ENCODE assay signal across 19 mouse cellular contexts in the genomic region with DNA sequence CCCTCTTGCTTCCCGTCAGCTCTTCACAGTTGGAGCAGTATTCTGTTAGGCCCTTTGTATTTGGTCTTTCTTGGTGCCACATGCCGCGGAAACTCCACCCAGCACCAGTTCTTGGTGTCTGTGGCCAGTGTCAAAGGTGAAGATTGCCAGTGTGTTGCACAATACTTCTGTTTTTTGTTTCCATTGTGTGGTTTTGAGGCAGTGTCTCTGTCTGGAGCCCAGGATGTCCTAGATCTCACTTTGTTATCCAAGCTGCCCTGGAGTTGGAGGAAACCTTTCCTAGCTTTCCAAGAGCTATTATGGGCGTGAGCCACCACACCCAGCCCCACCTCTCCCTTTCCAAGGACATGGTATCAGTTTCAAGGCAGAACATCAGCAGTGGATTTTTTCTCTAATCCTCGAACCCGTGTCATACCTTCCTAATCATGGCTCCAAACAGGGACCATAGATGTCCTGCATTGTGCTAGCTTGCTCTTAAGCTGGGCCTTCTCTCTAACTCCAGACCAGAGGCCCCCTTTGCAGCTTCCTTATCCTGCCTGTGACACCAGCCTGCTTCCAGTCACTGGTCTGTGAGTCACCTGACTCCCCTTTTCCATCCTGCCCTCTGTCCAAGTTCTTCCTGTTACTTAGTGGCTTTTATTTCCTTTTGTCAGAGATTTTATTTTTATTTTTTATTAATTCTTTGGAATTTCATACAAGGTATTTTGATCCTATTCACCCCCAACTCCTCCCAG. TPM values are rescaled to one million over a fixed set of nuclear protein-coding genes. Genes with fewer than 3 reads are reported as not detected.
DNase-seq lines count a peak whose midpoint lies in the region; ATAC-seq and TF ChIP-seq lines count a peak whose summit lies in the region.
"Had no signal": no experiment of that assay in that cellular context is flagged by ENCODE, and none has a peak within 500 bp of the region (broad histone marks: within the 10 kb centered on the region; RNA-seq: fewer than 3 reads in every experiment).

No protein-coding gene starts in this region.

- no peak overlapping the region for H3K4me3 ChIP-seq in lung, postnatal 0 days (ENCODE audit: low read depth, low read length)
- H3K4me3 ChIP-seq in midbrain, embryonic 15.5 days: no peak overlapping the region
- H3K4me3 ChIP-seq: erythroblast, embryonic 14.5 days; heart, embryonic 12.5 days; lung, embryonic 15.5 days; neural tube, embryonic 15.5 days had no signal

- no peaks in the 10 kb centered on the region for H3K36me3 ChIP-seq in lung, postnatal 0 days (ENCODE audit: insufficient read depth, low read length)
- no peaks in the 10 kb centered on the region for H3K36me3 ChIP-seq in midbrain, embryonic 15.5 days (replicated peaks)
- H3K36me3 ChIP-seq: lung, embryonic 15.5 days had no signal

- peak overlapping the region; percentile 5; the same call in 1 of the 2 replicates for H3K27ac ChIP-seq in lung, postnatal 0 days (ENCODE audit: low read length)
- H3K27ac ChIP-seq in midbrain, embryonic 15.5 days: no peak overlapping the region
- H3K27ac ChIP-seq: lung, embryonic 15.5 days; neural tube, embryonic 15.5 days had no signal

- no peak for TF ChIP-seq CTCF in lung, postnatal 0 days (IDR thresholded peaks at IDR 0.05)

- no peak overlapping the region for H3K9ac ChIP-seq in lung, postnatal 0 days (replicated peaks; ENCODE audit: low read depth)
- H3K9ac ChIP-seq in midbrain, embryonic 15.5 days: no peak overlapping the region
- H3K9ac ChIP-seq: heart, embryonic 12.5 days; lung, embryonic 15.5 days; neural tube, embryonic 15.5 days had no signal

- DNase-seq in lung, postnatal 0 days (ENCODE audit: low spot score): no peak
- DNase-seq in lung, postnatal 25 days (ENCODE audit: low spot score): no peak
- peak; percentile 44 for DNase-seq in Muller cell, postnatal 12 days (ENCODE audit: inconsistent ontology term)
- no peak for DNase-seq in T-cell, adult 2 months (ENCODE audit: low spot score)
- no peak for DNase-seq in urinary bladder, postnatal 4 days (ENCODE audit: low spot score in 2 of 2)
- DNase-seq: cerebellum, adult 9-10 months; gastrocnemius, postnatal 14 days; kidney, adult 2 months; kidney, postnatal 36 days; layer of hippocampus, postnatal 36 days; right cerebral cortex, adult 18-20 months had no signal

- ATAC-seq in lung, postnatal 0 days: no peak
- peak; percentile 27 to 85; a peak in 3 of 4 replicates for ATAC-seq in hematopoietic stem cell, adult 5-6 weeks (replicated peaks in 1 of 2; ENCODE audit: insufficient read depth in 1 of 2, low FRiP score in 2 of 2, low TSS enrichment in 1 of 2, low read depth in 1 of 2, poor library complexity in 2 of 2, severe bottlenecking in 2 of 2)
- no peak for ATAC-seq in midbrain, embryonic 15.5 days (replicated peaks)
- ATAC-seq: activated CD4-positive, CD25-positive, alpha-beta regulatory T cell, adult 4 months; forebrain, embryonic 16.5 days had no signal

- no peaks in the 10 kb centered on the region for H3K9me3 ChIP-seq in lung, postnatal 0 days (ENCODE audit: low read length)
- no peaks in the 10 kb centered on the region; the same call in 1 of the 2 replicates for H3K9me3 ChIP-seq in midbrain, embryonic 15.5 days
- H3K9me3 ChIP-seq: heart, embryonic 12.5 days; lung, embryonic 15.5 days; neural tube, embryonic 15.5 days had no signal

- H3K27me3 ChIP-seq in lung, postnatal 0 days (replicated peaks; ENCODE audit: insufficient read depth, low read length): no peaks in the 10 kb centered on the region
- no peaks in the 10 kb centered on the region for H3K27me3 ChIP-seq in midbrain, embryonic 15.5 days (replicated peaks)
- H3K27me3 ChIP-seq: heart, embryonic 12.5 days; lung, embryonic 15.5 days; neural tube, embryonic 15.5 days had no signal

- 83% methylated on average over 6 of the region's 6 CpGs for WGBS in lung, postnatal 0 days
- WGBS in midbrain, embryonic 15.5 days: 78% methylated on average over 6 of the region's 6 CpGs

- no peak for TF ChIP-seq EP300 in lung, postnatal 0 days (IDR thresholded peaks at IDR 0.05)

- no peaks in the 10 kb centered on the region for H3K4me1 ChIP-seq in lung, postnatal 0 days (ENCODE audit: insufficient read depth, low read depth, low read length)
- peaks cover 10% of the 10 kb centered on the region for H3K4me1 ChIP-seq in midbrain, embryonic 15.5 days
- H3K4me1 ChIP-seq: lung, embryonic 15.5 days had no signal

- no peak overlapping the region for H3K4me2 ChIP-seq in lung, postnatal 0 days (replicated peaks; ENCODE audit: low read depth, low read length)
- H3K4me2 ChIP-seq in midbrain, embryonic 15.5 days: no peak overlapping the region
- H3K4me2 ChIP-seq: heart, embryonic 12.5 days; lung, embryonic 15.5 days; neural tube, embryonic 15.5 days had no signal

RNA-seq across cellular contexts. Expression of gene Snx10, which starts 9.9 kb away (rescaled TPM):
- 11.8 and 14.3 TPM in 2 replicates for polyA plus RNA-seq in lung, postnatal 0 days (2015; fragmentation: Nextera tagmentation; extraction: Ambion mirVana)
- 129 and 131 TPM in 2 replicates for total RNA-seq in hematopoietic stem cell, adult 5-6 weeks (2017)
- polyA plus RNA-seq in midbrain, embryonic 15.5 days (2015; fragmentation: Nextera tagmentation; extraction: Ambion mirVana): 50.4 and 52.8 TPM in 2 replicates
- polyA plus RNA-seq: erythroblast, embryonic 14.5 days had no signal

Comparison
In these comparisons a context has a peak if more than half of its experiments do, and no peak if none do; other contexts are left out.
1. ATAC-seq: peak in hematopoietic stem cell, adult 5-6 weeks (2 of 2); none in lung, postnatal 0 days (single experiment) and midbrain, embryonic 15.5 days (single experiment).